Mouse (Mus musculus) 3134 (cell line): ENCODE measurements around the gene Il33.
A peak's percentile ranks its signal among the peaks of the same experiment; 100 is the strongest.

Experiments
- DNase-seq: peaks from one replicate; pipeline ENCODE4 v3.0.0-alpha.2; 2011; ENCODE audit warnings: low spot score; ENCODE audit not compliant: insufficient read length; ENCODE audit errors: extremely low read depth

Il33 gene

GRCm38 (mm10) chr19:29924638-29925258 lies at the start of gene Il33:
Gene Il33, plus strand, starts transcription at chr19:29925114.
- peak; percentile 43 for DNase-seq

- no peak for DNase-seq
These were observed 47.3 kb upstream of the Il33 start for GRCm38 (mm10) chr19:29877422-29878291.

- DNase-seq, result no peak
These were observed 45.9 kb upstream of the Il33 start for GRCm38 (mm10) chr19:29878896-29879504.

GRCm38 (mm10) chr19:29880918-29881317 lies 44.0 kb upstream of the Il33 start:
- DNase-seq, result no peak

- DNase-seq, result no peak
These were observed 42.2 kb upstream of the Il33 start for GRCm38 (mm10) chr19:29882696-29883095.

GRCm38 (mm10) chr19:29885548-29885947 lies 39.4 kb upstream of the Il33 start:
- DNase-seq, result no peak

GRCm38 (mm10) chr19:29887476-29887875 lies 37.4 kb upstream of the Il33 start:
- peak; percentile 44 for DNase-seq

- DNase-seq, result no peak
These were observed 36.0 kb upstream of the Il33 start for GRCm38 (mm10) chr19:29888946-29889345.

- no peak for DNase-seq
These were observed 32.9 kb upstream of the Il33 start for GRCm38 (mm10) chr19:29891981-29892380.

- no peak for DNase-seq
These were observed 32.1 kb upstream of the Il33 start for GRCm38 (mm10) chr19:29892786-29893185.

GRCm38 (mm10) chr19:29893718-29894273 lies 31.1 kb upstream of the Il33 start:
- no peak for DNase-seq

- DNase-seq, result peak; percentile 64
These were observed 30.5 kb upstream of the Il33 start for GRCm38 (mm10) chr19:29894381-29894780.

GRCm38 (mm10) chr19:29895047-29895446 lies 29.9 kb upstream of the Il33 start:
- DNase-seq, result no peak

- DNase-seq, result peak; percentile 73
These were observed 24.6 kb upstream of the Il33 start for GRCm38 (mm10) chr19:29900318-29900717.

GRCm38 (mm10) chr19:29902343-29903070 lies 22.4 kb upstream of the Il33 start:
- no peak for DNase-seq

- no peak for DNase-seq
These were observed 19.0 kb upstream of the Il33 start for GRCm38 (mm10) chr19:29905896-29906295.

- no peak for DNase-seq
These were observed 15.7 kb upstream of the Il33 start for GRCm38 (mm10) chr19:29909166-29909565.

- DNase-seq, result peak; percentile 66
These were observed 13.0 kb upstream of the Il33 start for GRCm38 (mm10) chr19:29911919-29912318.

GRCm38 (mm10) chr19:29917421-29917820 lies 7.5 kb upstream of the Il33 start:
- peak; percentile 72 for DNase-seq

- DNase-seq, result no peak
These were observed 1.3 kb downstream of the Il33 start for GRCm38 (mm10) chr19:29926101-29926755.
